Mouse (Mus musculus) cerebellum, adult 8-10 months (tissue): Measurements from ENCODE around the gene Duox1.

Source experiments
- DNase-seq: peaks from one replicate; pipeline ENCODE4 v3.0.0; 2022

Gene Duox1

GRCm38 (mm10) chr2:122356187-122356586, 40.7 kb downstream of the Duox1 start:
- DNase-seq: no peak

GRCm38 (mm10) chr2:122360310-122360709, 44.8 kb downstream of the Duox1 start:
- DNase-seq: no peak

- DNase-seq: no peak
Observed at GRCm38 (mm10) chr2:122361181-122361580, 45.7 kb downstream of the Duox1 start.

GRCm38 (mm10) chr2:122361868-122362621, 46.6 kb downstream of the Duox1 start:
- peak; percentile 52 for DNase-seq

GRCm38 (mm10) chr2:122362622-122363523, 47.4 kb downstream of the Duox1 start:
- peak; percentile 32 for DNase-seq

GRCm38 (mm10) chr2:122364352-122364944, 49.0 kb downstream of the Duox1 start:
- DNase-seq: peak; percentile 30

GRCm38 (mm10) chr2:122365244-122365866, 49.9 kb downstream of the Duox1 start:
- DNase-seq: peak; percentile 59

GRCm38 (mm10) chr2:122366039-122366438, 50.6 kb downstream of the Duox1 start:
- DNase-seq: peak; percentile 97

- peak; percentile 73 for DNase-seq
Observed at GRCm38 (mm10) chr2:122366706-122367105, 51.2 kb downstream of the Duox1 start.

- DNase-seq: peak; percentile 72
Observed at GRCm38 (mm10) chr2:122367181-122367580, 51.7 kb downstream of the Duox1 start.

GRCm38 (mm10) chr2:122367701-122368080, 52.2 kb downstream of the Duox1 start:
- DNase-seq: no peak

- DNase-seq: peak; percentile 60
Observed at GRCm38 (mm10) chr2:122368081-122368971, 52.9 kb downstream of the Duox1 start.

GRCm38 (mm10) chr2:122368995-122369739, 53.7 kb downstream of the Duox1 start, which contains the start of gene Shf:
Shf (minus strand) TSS chr2:122369162.
- peak; percentile 89 for DNase-seq

GRCm38 (mm10) chr2:122370101-122370750, 54.8 kb downstream of the Duox1 start:
- peak; percentile 19 for DNase-seq

GRCm38 (mm10) chr2:122372067-122372466, 56.6 kb downstream of the Duox1 start:
- DNase-seq: no peak

- peak; percentile 2 for DNase-seq
Observed at GRCm38 (mm10) chr2:122372541-122372940, 57.1 kb downstream of the Duox1 start.

- peak; percentile 9 for DNase-seq
Observed at GRCm38 (mm10) chr2:122374012-122374411, 58.5 kb downstream of the Duox1 start.

- DNase-seq: peak; percentile 48
Observed at GRCm38 (mm10) chr2:122374666-122375331, 59.3 kb downstream of the Duox1 start.

- DNase-seq: peak; percentile 99
Observed at GRCm38 (mm10) chr2:122375391-122375991, 60.0 kb downstream of the Duox1 start.
